ENCODE assay signal across 9 mouse cellular contexts in genomic region chr5:139803601-139804102, GRCm38 (mm10). TPM values are rescaled to one million over a fixed set of nuclear protein-coding genes. Genes with fewer than 3 reads are reported as not detected.
A peak's percentile ranks its signal among the peaks of the same experiment; 100 is the strongest.
DNase-seq lines count a peak whose midpoint lies in the region; ATAC-seq lines count a peak whose summit lies in the region.
"Had no signal": no experiment of that assay in that cellular context is flagged by ENCODE, and none has a peak within 500 bp of the region (broad histone marks: within the 10 kb centered on the region; RNA-seq: fewer than 3 reads in every experiment).

No protein-coding gene starts in this region.

- no peak overlapping the region for H3K27ac ChIP-seq in kidney, embryonic 16.5 days (ENCODE audit: low read length)

- peaks cover 25% of the 10 kb centered on the region; the same call in 1 of the 2 replicates for H3K36me3 ChIP-seq in kidney, embryonic 16.5 days (ENCODE audit: insufficient read depth, low read length)

- no peaks in the 10 kb centered on the region for H3K9me3 ChIP-seq in kidney, embryonic 16.5 days (ENCODE audit: low read length)

- peak overlapping the region; percentile 36 for H3K4me2 ChIP-seq in kidney, embryonic 16.5 days (replicated peaks; ENCODE audit: low read depth, low read length)

- peak; percentile 48 for ATAC-seq in granulocyte monocyte progenitor cell, adult 5-6 weeks (replicated peaks; ENCODE audit: poor library complexity, severe bottlenecking)
- ATAC-seq in kidney, embryonic 16.5 days (ENCODE audit: low FRiP score, low TSS enrichment) = peak; percentile 77

- DNase-seq in heart, adult 11 months = peak; percentile 97
- DNase-seq in heart, adult 8-10 months (ENCODE audit: low spot score) = no peak
- DNase-seq in adrenal gland, postnatal 36 days = peak; percentile 50 to 71
- peak; percentile 82 for DNase-seq in lung, postnatal 25 days (ENCODE audit: low spot score)
- DNase-seq in spleen, postnatal 14 days (ENCODE audit: low spot score in 2 of 2) = peak; percentile 60 to 62
- no peak for DNase-seq in cerebellum, adult 11 months

- H3K4me1 ChIP-seq in kidney, embryonic 16.5 days (ENCODE audit: insufficient read depth, low read length) = peaks cover 13% of the 10 kb centered on the region

- peak overlapping the region; percentile 25; the same call in 1 of the 2 replicates for H3K9ac ChIP-seq in kidney, embryonic 16.5 days (replicated peaks; ENCODE audit: low read length)

- H3K27me3 ChIP-seq in kidney, embryonic 16.5 days (ENCODE audit: insufficient read depth, low read length) = no peaks in the 10 kb centered on the region

- H3K4me3 ChIP-seq in kidney, embryonic 16.5 days (ENCODE audit: low read length) = no peak overlapping the region

- WGBS in kidney, embryonic 16.5 days = 10% methylated on average over 12 of the region's 12 CpGs

RNA-seq across cellular contexts. Expression of gene Mafk, which starts 12.3 kb away (rescaled TPM):
- 10 to 100 TPM; 27.3 to 35.9 (median 33.9) TPM for total RNA-seq in heart, adult 8-10 months (2022)
- 10 to 100 TPM; 31.2 to 45.8 TPM for total RNA-seq in adrenal gland, postnatal 36 days (2021)
- 12.1 and 18.5 TPM in 2 replicates for total RNA-seq in granulocyte monocyte progenitor cell, adult 5-6 weeks (2014; fragmentation: Nextera tagmentation)
- total RNA-seq in granulocyte monocyte progenitor cell, adult 5-6 weeks (2017) = 18.5 and 23.0 TPM in 2 replicates
- polyA plus RNA-seq in kidney, embryonic 16.5 days (2015; fragmentation: Nextera tagmentation; extraction: Ambion mirVana) = 12.2 and 13.3 TPM in 2 replicates

RNA-seq across cellular contexts. Expression of gene Tmem184a, which starts 16.1 kb away (rescaled TPM):
- total RNA-seq in heart, adult 8-10 months (2022) = under 1 TPM in 3 of 4 experiments, not detected in 1; 0.22 to 0.87 (median 0.47) TPM
- under 1 TPM; 0.20 to 0.23 TPM for total RNA-seq in adrenal gland, postnatal 36 days (2021)
- total RNA-seq in granulocyte monocyte progenitor cell, adult 5-6 weeks (2014; fragmentation: Nextera tagmentation) = not detected in 2 replicates
- 0.04 TPM in 1 of 2 replicates, not detected in the other for total RNA-seq in granulocyte monocyte progenitor cell, adult 5-6 weeks (2017)
- polyA plus RNA-seq in kidney, embryonic 16.5 days (2015; fragmentation: Nextera tagmentation; extraction: Ambion mirVana) = 9.6 and 10.3 TPM in 2 replicates

RNA-seq across cellular contexts. Expression of gene Gm26938, which starts 22.6 kb away (rescaled TPM):
- total RNA-seq in heart, adult 8-10 months (2022) = not detected
- total RNA-seq in adrenal gland, postnatal 36 days (2021) = not detected
- total RNA-seq in granulocyte monocyte progenitor cell, adult 5-6 weeks (2014; fragmentation: Nextera tagmentation) = not detected in 2 replicates
- total RNA-seq in granulocyte monocyte progenitor cell, adult 5-6 weeks (2017) = not detected in 2 replicates
- polyA plus RNA-seq in kidney, embryonic 16.5 days (2015; fragmentation: Nextera tagmentation; extraction: Ambion mirVana) = 0.72 TPM in 1 of 2 replicates, not detected in the other
- polyA plus RNA-seq: neural tube, embryonic 14.5 days had no signal

RNA-seq across cellular contexts. Expression of gene Psmg3, which starts 23.0 kb away (rescaled TPM):
- 10 to 100 TPM in 1 of 4 experiments, 1 to 10 TPM in 3; 7.0 to 10.6 (median 9.1) TPM for total RNA-seq in heart, adult 8-10 months (2022)
- 10 to 100 TPM; 21.6 to 22.7 TPM for total RNA-seq in adrenal gland, postnatal 36 days (2021)
- 79.1 and 83.9 TPM in 2 replicates for total RNA-seq in granulocyte monocyte progenitor cell, adult 5-6 weeks (2014; fragmentation: Nextera tagmentation)
- total RNA-seq in granulocyte monocyte progenitor cell, adult 5-6 weeks (2017) = 25.7 and 30.3 TPM in 2 replicates
- 74.3 and 77.5 TPM in 2 replicates for polyA plus RNA-seq in kidney, embryonic 16.5 days (2015; fragmentation: Nextera tagmentation; extraction: Ambion mirVana)

RNA-seq across cellular contexts. Expression of gene Ints1, which starts 28.2 kb away (rescaled TPM):
- 10 to 100 TPM; 39.2 to 43.9 (median 40.1) TPM for total RNA-seq in heart, adult 8-10 months (2022)
- total RNA-seq in adrenal gland, postnatal 36 days (2021) = 10 to 100 TPM; 51.3 to 54.3 TPM
- total RNA-seq in granulocyte monocyte progenitor cell, adult 5-6 weeks (2014; fragmentation: Nextera tagmentation) = 85.9 and 93.1 TPM in 2 replicates
- total RNA-seq in granulocyte monocyte progenitor cell, adult 5-6 weeks (2017) = 46.7 and 53.4 TPM in 2 replicates
- polyA plus RNA-seq in kidney, embryonic 16.5 days (2015; fragmentation: Nextera tagmentation; extraction: Ambion mirVana) = 28.3 and 30.4 TPM in 2 replicates

Comparison
In these comparisons a context has a peak if more than half of its experiments do, and no peak if none do; other contexts are left out.
1. DNase-seq: peak in heart, adult 11 months (single experiment), adrenal gland, postnatal 36 days (2 of 2), lung, postnatal 25 days (single experiment) and spleen, postnatal 14 days (2 of 2); none in heart, adult 8-10 months (single experiment) and cerebellum, adult 11 months (single experiment).